Mouse (Mus musculus) neutrophil, adult 5-6 weeks (primary cell): ENCODE results near the gene Eif4a1. TPM values are rescaled to one million over a fixed set of nuclear protein-coding genes. Genes with fewer than 3 reads are reported as not detected.

Experiments
- ATAC-seq: fragments of 151-379, 151-347 bp; 2 replicates; pipeline ENCODE4 v1.8.0; 2017; ENCODE audit warnings: mild to moderate bottlenecking, moderate TSS enrichment; ENCODE audit not compliant: insufficient number of reproducible peaks, poor library complexity, low FRiP score, severe bottlenecking; ENCODE audit errors: extremely low read depth
- total RNA-seq: library from RNA; stranded (forward); fragments of 200-1000 nt; gene quantifications from 2 replicates; pipeline ENCODE4 v1.2.3, GENCODE M21; 2017

Eif4a1 gene
- total RNA-seq, 1 experiment from 2014 or later = 265 TPM

GRCm38 (mm10) chr11:69617805-69618204 is 54.4 kb downstream of the Eif4a1 start, which contains the start of gene Shbg:
TSS of gene Shbg (minus strand) at chr11:69617905.
- no peak for ATAC-seq

Other genes starting within 250 kb of the Eif4a1 start
- 0.12 TPM in 1 of 2 replicates, not detected in the other for gene Dnah2, start 123.3 kb downstream of the Eif4a1 start, total RNA-seq
- gene Efnb3, start 112.2 kb downstream of the Eif4a1 start, total RNA-seq = 0.47 and 0.49 TPM in 2 replicates
- 3.8 and 8.0 TPM in 2 replicates for gene Wrap53, start 92.2 kb downstream of the Eif4a1 start, total RNA-seq
- gene Trp53, start 92.1 kb downstream of the Eif4a1 start, total RNA-seq = 38.3 and 39.8 TPM in 2 replicates
- gene Atp1b2, start 66.5 kb downstream of the Eif4a1 start, total RNA-seq = not detected in 2 replicates
- not detected in 2 replicates for gene Shbg, start 54.5 kb downstream of the Eif4a1 start, total RNA-seq
- gene Sat2, start 50.4 kb downstream of the Eif4a1 start, total RNA-seq = not detected in 2 replicates
- gene Fxr2, start 39.4 kb downstream of the Eif4a1 start, total RNA-seq = 75.8 and 86.1 TPM in 2 replicates
- 1.5 and 2.1 TPM in 2 replicates for gene Sox15, start 17.1 kb downstream of the Eif4a1 start, total RNA-seq
- gene Mpdu1, start 9.8 kb downstream of the Eif4a1 start, total RNA-seq = 35.6 and 41.3 TPM in 2 replicates
- 82.6 and 91.5 TPM in 2 replicates for gene Cd68, start 6.3 kb downstream of the Eif4a1 start, total RNA-seq
- gene Senp3, start 9.7 kb upstream of the Eif4a1 start, total RNA-seq = 92.3 and 106 TPM in 2 replicates
- gene Tnfsf13, start 13.4 kb upstream of the Eif4a1 start, total RNA-seq = 3.3 and 3.7 TPM in 2 replicates
- 0.70 and 0.74 TPM in 2 replicates for gene Tnfsf12, start 23.4 kb upstream of the Eif4a1 start, total RNA-seq
- gene Tnfsfm13, start 23.7 kb upstream of the Eif4a1 start, total RNA-seq = 0.58 and 0.86 TPM in 2 replicates
- gene Polr2a, start 86.2 kb upstream of the Eif4a1 start, total RNA-seq = 40.2 and 59.4 TPM in 2 replicates
- gene Slc35g3, start 89.5 kb upstream of the Eif4a1 start, total RNA-seq = not detected in 2 replicates
- 22.0 and 27.8 TPM in 2 replicates for gene Zbtb4, start 93.5 kb upstream of the Eif4a1 start, total RNA-seq
- gene Chrnb1, start 123.5 kb upstream of the Eif4a1 start, total RNA-seq = 3.5 and 5.3 TPM in 2 replicates
- not detected in 2 replicates for gene Fgf11, start 129.4 kb upstream of the Eif4a1 start, total RNA-seq
- gene Tmem102, start 133.2 kb upstream of the Eif4a1 start, total RNA-seq = 0.58 TPM in 1 of 2 replicates, not detected in the other
- not detected in 2 replicates for gene Gm39566, start 142.9 kb upstream of the Eif4a1 start, total RNA-seq
- 0.47 TPM in 1 of 2 replicates, not detected in the other for gene Spem2, start 146.0 kb upstream of the Eif4a1 start, total RNA-seq
- not detected in 2 replicates for gene Spem1, start 149.8 kb upstream of the Eif4a1 start, total RNA-seq
- gene Nlgn2, start 165.4 kb upstream of the Eif4a1 start, total RNA-seq = 0.12 TPM in 1 of 2 replicates, not detected in the other
- gene Tmem256, start 166.1 kb upstream of the Eif4a1 start, total RNA-seq = 9.1 and 13.3 TPM in 2 replicates
- gene Plscr3, start 174.0 kb upstream of the Eif4a1 start, total RNA-seq = 4.4 and 5.0 TPM in 2 replicates
- not detected in 2 replicates for gene Tnk1, start 186.3 kb upstream of the Eif4a1 start, total RNA-seq
- not detected in 2 replicates for gene Tmem95, start 205.6 kb upstream of the Eif4a1 start, total RNA-seq
- 9.0 and 9.5 TPM in 2 replicates for gene Kctd11, start 209.0 kb upstream of the Eif4a1 start, total RNA-seq
- 245 and 247 TPM in 2 replicates for gene Acap1, start 223.1 kb upstream of the Eif4a1 start, total RNA-seq
- 2.8 and 3.8 TPM in 2 replicates for gene 2810408A11Rik, start 228.6 kb upstream of the Eif4a1 start, total RNA-seq
- gene Neurl4, start 228.6 kb upstream of the Eif4a1 start, total RNA-seq = 64.1 and 71.1 TPM in 2 replicates
- gene Gps2, start 241.5 kb upstream of the Eif4a1 start, total RNA-seq = 103 TPM in 2 replicates
- 155 and 165 TPM in 2 replicates for gene Eif5a, start 249.5 kb upstream of the Eif4a1 start, total RNA-seq